Mouse (Mus musculus): ENCODE measurements around the gene Cdc26.

GRCm38 (mm10) chr4:62397616-62398365 lies 10.7 kb downstream of the Cdc26 start:
- TF ChIP-seq CTCF (IDR thresholded peaks at IDR 0.05; ENCODE audit: low read depth) (no peak), EP300 (optimal IDR thresholded peaks at IDR 0.05) (no peak)
